Mouse (Mus musculus) ZHBTc4 (cell line): ENCODE measurements around the gene Trp53tg5.

Experiments
- DNase-seq: peaks from one replicate; pipeline ENCODE4 v3.0.0-alpha.2; 2011; ENCODE audit warnings: low read depth, low spot score

The Trp53tg5 gene

GRCm38 (mm10) chr2:164473624-164474023 is at the start of gene Trp53tg5:
Gene Trp53tg5 (minus strand): TSS chr2:164473724.
- no peak for DNase-seq

- no peak for DNase-seq
Measured at GRCm38 (mm10) chr2:164522280-164522679, 48.8 kb upstream of the Trp53tg5 start.

GRCm38 (mm10) chr2:164521841-164522240 is 48.3 kb upstream of the Trp53tg5 start:
- DNase-seq, result peak; percentile 82

- DNase-seq, result peak; percentile 73
Measured at GRCm38 (mm10) chr2:164520782-164521181, 47.3 kb upstream of the Trp53tg5 start.

GRCm38 (mm10) chr2:164519171-164519526 is 45.6 kb upstream of the Trp53tg5 start:
- no peak for DNase-seq

GRCm38 (mm10) chr2:164518266-164519170 is 45.0 kb upstream of the Trp53tg5 start:
- no peak for DNase-seq

- DNase-seq, result peak; percentile 89
Measured at GRCm38 (mm10) chr2:164517485-164518221, 44.1 kb upstream of the Trp53tg5 start.

- DNase-seq, result no peak
Measured at GRCm38 (mm10) chr2:164516592-164516991, 43.1 kb upstream of the Trp53tg5 start.

- no peak for DNase-seq
Measured at GRCm38 (mm10) chr2:164515897-164516296, 42.4 kb upstream of the Trp53tg5 start.

GRCm38 (mm10) chr2:164514916-164515315 is 41.4 kb upstream of the Trp53tg5 start:
- no peak for DNase-seq

- DNase-seq, result peak; percentile 39
Measured at GRCm38 (mm10) chr2:164513389-164513788, 39.9 kb upstream of the Trp53tg5 start.

- DNase-seq, result no peak
Measured at GRCm38 (mm10) chr2:164512121-164512909, 38.8 kb upstream of the Trp53tg5 start.

GRCm38 (mm10) chr2:164510621-164511190 is 37.2 kb upstream of the Trp53tg5 start:
- peak; percentile 80 for DNase-seq

- peak; percentile 87 for DNase-seq
Measured at GRCm38 (mm10) chr2:164507811-164508210, 34.3 kb upstream of the Trp53tg5 start.

- no peak for DNase-seq
Measured at GRCm38 (mm10) chr2:164505619-164506347, 32.3 kb upstream of the Trp53tg5 start.

- DNase-seq, result peak; percentile 51
Measured at GRCm38 (mm10) chr2:164504919-164505318, 31.4 kb upstream of the Trp53tg5 start.

GRCm38 (mm10) chr2:164500511-164500910 is 27.0 kb upstream of the Trp53tg5 start:
- DNase-seq, result no peak

- no peak for DNase-seq
Measured at GRCm38 (mm10) chr2:164499317-164499716, 25.8 kb upstream of the Trp53tg5 start.

GRCm38 (mm10) chr2:164497691-164498268 is 24.3 kb upstream of the Trp53tg5 start:
- no peak for DNase-seq
